Mouse (Mus musculus) forebrain, embryonic 16.5 days (tissue): ENCODE measurements around the gene Vmn1r83. TPM values are rescaled to one million over a fixed set of nuclear protein-coding genes. Genes with fewer than 3 reads are reported as not detected.

ENCODE experiments used
- ATAC-seq: fragments of 200-750 bp; cut with Nextera tagmentation; 2 replicates; pipeline ENCODE4 v1.8.0; 2017; ENCODE audit warnings: mild to moderate bottlenecking, moderate library complexity
- H3K27ac ChIP-seq: fragments of 300-500 bp; sonication (generic); 2 replicates; pipeline ENCODE4 v1.5.1; 2014; ENCODE audit warnings: low read length, control low read depth
- H3K27me3 ChIP-seq: fragments of 300-500 bp; sonication (generic); replicated peaks from 2 replicates; pipeline ENCODE4 v1.6.1; 2014; ENCODE audit warnings: low read length; ENCODE audit not compliant: control insufficient read depth, insufficient read depth
- H3K36me3 ChIP-seq: fragments of 300-500 bp; sonication (generic); 2 replicates; pipeline ENCODE4 v1.6.1; 2014; ENCODE audit not compliant: control insufficient read depth, insufficient read depth
- H3K4me1 ChIP-seq: fragments of 300-500 bp; sonication (generic); replicated peaks from 2 replicates; pipeline ENCODE4 v1.6.1; 2014; ENCODE audit warnings: low read length; ENCODE audit not compliant: control insufficient read depth, insufficient read depth
- H3K4me2 ChIP-seq: fragments of 300-500 bp; sonication (generic); 2 replicates; pipeline ENCODE4 v1.6.1; 2014; ENCODE audit warnings: mild to moderate bottlenecking, low read length, control low read depth
- H3K4me3 ChIP-seq: fragments of 300-500 bp; sonication (generic); replicated peaks from 2 replicates; pipeline ENCODE4 v1.5.1; 2014; ENCODE audit warnings: mild to moderate bottlenecking, low read length, control low read depth
- H3K9ac ChIP-seq: fragments of 300-500 bp; sonication (generic); replicated peaks from 2 replicates; pipeline ENCODE4 v1.6.1; 2014; ENCODE audit warnings: low read depth, low read length, control low read depth
- H3K9me3 ChIP-seq: fragments of 300-500 bp; sonication (generic); 2 replicates; pipeline ENCODE4 v1.6.1; 2016; ENCODE audit warnings: low read length; ENCODE audit not compliant: control insufficient read depth
- WGBS: fragments of 180-500 bp; shearing (Covaris S2); extraction: QIAGEN DNeasy Blood & Tissue Kit; methylation state at CpG from one replicate; pipeline ENCODE4 v1.1.7; 2014; 5-methylcytosine and 5-hydroxymethylcytosine counted together
- microRNA-seq: library from miRNA; unstranded; fragments of <30 nt; microRNA quantifications from one replicate; pipeline ENCODE4, GENCODE M21; 2017
- polyA plus RNA-seq: library from polyadenylated mRNA; unstranded; fragments of >200 nt; fragmentation: Nextera tagmentation; extraction: Ambion mirVana; gene quantifications from 2 replicates; pipeline ENCODE4 v1.2.1, GENCODE M21; 2015

The Vmn1r83 gene
- polyA plus RNA-seq = not detected in 2 replicates

DNA sequence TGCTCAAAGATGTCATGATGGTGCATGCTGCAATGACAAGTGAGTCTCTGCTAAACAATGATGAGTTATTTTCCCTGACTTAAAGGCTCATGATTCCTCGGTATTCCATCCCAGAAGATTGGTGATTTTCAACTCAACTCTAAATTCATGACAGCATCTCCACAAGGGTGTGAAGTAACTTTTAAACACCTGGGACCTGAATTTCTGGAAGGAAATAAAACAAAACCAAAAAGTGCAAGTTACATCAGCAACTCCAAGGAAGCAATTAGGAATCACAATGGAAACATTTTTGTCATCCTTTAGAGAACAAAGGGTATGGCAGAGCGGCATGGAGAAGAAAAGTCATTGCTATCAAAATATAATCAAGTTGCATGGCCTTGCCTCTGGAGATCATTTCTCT lies at the start of gene Vmn1r83:
Vmn1r83 (minus strand) TSS at position 101 of the 400 bp plus-strand sequence.
- H3K4me3 ChIP-seq = no peak within 1 kb of the TSS
- no peak within 1 kb of the TSS for H3K9ac ChIP-seq
- no peaks in the 10 kb centered on the region for H3K4me1 ChIP-seq
- H3K36me3 ChIP-seq = no peaks in the 10 kb centered on the region
- peaks cover 7% of the 10 kb centered on the region for H3K9me3 ChIP-seq
- H3K27me3 ChIP-seq = no peaks in the 10 kb centered on the region
- ATAC-seq = no peak
- no peak within 1 kb of the TSS for H3K27ac ChIP-seq
- WGBS = 81% methylated on average over 2 of the region's 2 CpGs
- no peak within 1 kb of the TSS for H3K4me2 ChIP-seq

DNA sequence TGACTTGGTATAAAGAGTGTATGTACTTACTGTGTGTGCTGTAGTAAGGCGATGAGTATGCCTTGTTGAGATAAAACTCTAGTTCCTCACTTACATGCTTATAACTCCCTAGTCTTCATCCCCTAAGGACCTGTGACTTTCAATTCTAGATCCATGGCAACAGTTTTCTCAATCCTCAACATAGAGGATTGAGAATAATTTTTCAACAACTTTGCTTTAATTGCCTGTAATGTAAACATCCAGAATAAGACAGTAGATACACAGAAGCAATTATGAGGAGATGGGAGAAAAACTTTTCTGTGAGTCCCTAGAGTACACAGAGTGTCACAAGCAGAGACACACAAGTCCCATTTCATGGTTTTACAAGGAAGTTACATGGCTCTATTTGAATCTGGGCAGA lies 39.9 kb upstream of the Vmn1r83 start, which contains the start of gene Vmn1r84:
Vmn1r84 (minus strand) TSS at position 101 of the 400 bp plus-strand sequence.
- no peak within 1 kb of the TSS for H3K27ac ChIP-seq
- no peak within 1 kb of the TSS for H3K4me3 ChIP-seq
- ATAC-seq = no peak
- no peaks in the 10 kb centered on the region for H3K9me3 ChIP-seq
- no peak within 1 kb of the TSS for H3K4me2 ChIP-seq
- H3K36me3 ChIP-seq = no peaks in the 10 kb centered on the region
- no peaks in the 10 kb centered on the region for H3K27me3 ChIP-seq
- no peaks in the 10 kb centered on the region for H3K4me1 ChIP-seq
- WGBS = 58% methylated on average over 1 of the region's 1 CpGs
- no peak within 1 kb of the TSS for H3K9ac ChIP-seq

DNA sequence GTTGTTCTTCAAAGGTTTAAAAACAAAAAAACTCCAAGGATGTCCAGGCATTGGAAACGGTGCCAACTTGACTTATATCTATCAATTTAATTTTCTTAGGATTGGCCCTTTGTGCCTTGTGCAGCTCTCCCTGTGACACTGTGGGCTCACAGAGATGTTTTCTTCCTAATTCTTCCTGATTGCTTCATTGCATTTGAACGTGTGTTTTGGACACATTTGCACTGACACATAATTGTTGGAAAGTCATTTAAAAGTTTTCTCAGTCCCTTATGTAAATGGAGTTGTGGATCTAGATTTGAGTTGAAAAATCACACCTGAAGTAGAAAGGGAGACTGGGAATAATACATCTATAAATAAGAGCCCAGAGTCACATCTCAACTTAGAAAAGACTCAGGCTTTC lies 29.2 kb downstream of the Vmn1r83 start, which contains the start of gene Vmn1r82:
Vmn1r82 (plus strand) TSS at position 301 of the 400 bp plus-strand sequence.
- H3K27ac ChIP-seq = no peak within 1 kb of the TSS
- H3K36me3 ChIP-seq = no peaks in the 10 kb centered on the region
- 65% methylated on average over 2 of the region's 2 CpGs for WGBS
- no peak within 1 kb of the TSS for H3K4me3 ChIP-seq
- no peak within 1 kb of the TSS for H3K4me2 ChIP-seq
- no peak within 1 kb of the TSS for H3K9ac ChIP-seq
- no peaks in the 10 kb centered on the region for H3K4me1 ChIP-seq
- no peaks in the 10 kb centered on the region for H3K27me3 ChIP-seq
- no peak for ATAC-seq
- H3K9me3 ChIP-seq = peaks cover 2% of the 10 kb centered on the region; the same call in 1 of the 2 replicates

Small RNA genes lying within 50 kb of the gene (microRNA-seq; reads per million reads assigned to microRNA genes)
- gene Gm23521 = not detected

Other genes with a start within 250 kb of the Vmn1r83 start
- gene Vmn1r78, start 179.2 kb downstream of the Vmn1r83 start, polyA plus RNA-seq = not detected in 2 replicates
- not detected in 2 replicates for gene Vmn1r79, start 158.2 kb downstream of the Vmn1r83 start, polyA plus RNA-seq
- gene Vmn1r80, start 140.2 kb downstream of the Vmn1r83 start, polyA plus RNA-seq = not detected in 2 replicates
- not detected in 2 replicates for gene Vmn1r81, start 61.2 kb downstream of the Vmn1r83 start, polyA plus RNA-seq
- not detected in 2 replicates for gene Vmn1r82, start 29.1 kb downstream of the Vmn1r83 start, polyA plus RNA-seq
- not detected in 2 replicates for gene Vmn1r84, start 39.8 kb upstream of the Vmn1r83 start, polyA plus RNA-seq
- gene Zfp551, start 93.3 kb upstream of the Vmn1r83 start, polyA plus RNA-seq = 10.0 and 12.6 TPM in 2 replicates
- gene Zfp606, start 148.8 kb upstream of the Vmn1r83 start, polyA plus RNA-seq = 52.7 and 61.5 TPM in 2 replicates
- not detected in 2 replicates for gene 2900092C05Rik, start 183.0 kb upstream of the Vmn1r83 start, polyA plus RNA-seq